Mouse (Mus musculus) large intestine, adult 2 months (tissue): ENCODE results near the gene Smyd5. TPM values are rescaled to one million over a fixed set of nuclear protein-coding genes. Genes with fewer than 3 reads are reported as not detected.
A peak's percentile ranks its signal among the peaks of the same experiment; 100 is the strongest.
"Not testable (repeated sequence)": the region's sequence is repeated elsewhere in the genome, so short reads cannot be mapped to it uniquely, and the experiment has no call there.

Experiments used
- DNase-seq: peaks from one replicate; pipeline ENCODE4 v3.0.0-alpha.2; 2012; ENCODE audit warnings: low read depth, low spot score
- WGBS: fragments of 180-500 bp; shearing (Covaris S2); methylation state at CpG from one replicate; pipeline ENCODE4 v1.1.7; 2018; 5-methylcytosine and 5-hydroxymethylcytosine counted together
- polyA plus RNA-seq: library from polyadenylated mRNA; depleted of rRNA; stranded (reverse); fragments of >200 nt; gene quantifications from 2 replicates; pipeline ENCODE4 v1.2.3, GENCODE M21; 2012

Gene Smyd5
- polyA plus RNA-seq, 1 experiment, result 18.1 TPM

DNA sequence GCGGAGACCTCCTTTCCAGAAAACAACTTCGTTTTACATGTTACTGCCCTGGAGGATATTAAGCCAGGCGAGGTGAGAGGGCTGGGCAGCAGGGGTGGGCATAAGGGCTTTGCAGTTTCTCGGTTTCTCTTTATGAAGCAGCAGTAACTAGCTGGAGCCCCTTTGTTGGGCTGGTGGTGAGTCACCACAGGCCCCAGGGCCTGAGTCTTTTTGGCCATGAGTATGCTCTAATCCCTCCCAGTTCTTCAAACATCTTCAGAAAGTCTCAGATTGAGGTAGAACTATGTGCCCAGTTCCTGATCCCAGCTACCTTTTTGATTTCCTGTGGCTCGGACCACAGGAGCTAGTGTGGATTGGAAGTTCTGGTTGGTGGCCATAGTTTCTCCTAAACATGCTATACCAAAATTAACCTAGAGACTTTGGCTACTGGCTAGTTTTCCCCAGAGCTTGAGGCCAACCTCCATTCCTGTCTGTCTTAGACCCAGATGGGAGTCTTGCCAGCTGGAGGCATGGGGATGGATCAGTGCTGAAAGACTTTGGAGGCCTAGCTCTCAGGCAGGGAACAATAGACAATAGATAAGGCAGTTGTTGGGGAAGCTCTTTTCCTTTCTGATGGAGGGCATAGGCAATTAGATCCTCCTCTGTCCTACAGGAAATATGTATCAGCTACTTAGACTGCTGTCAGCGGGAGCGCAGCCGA is 12.6 kb downstream of the Smyd5 start:
- DNase-seq, result no peak
- 90% methylated on average over 8 of the region's 8 CpGs for WGBS

DNA sequence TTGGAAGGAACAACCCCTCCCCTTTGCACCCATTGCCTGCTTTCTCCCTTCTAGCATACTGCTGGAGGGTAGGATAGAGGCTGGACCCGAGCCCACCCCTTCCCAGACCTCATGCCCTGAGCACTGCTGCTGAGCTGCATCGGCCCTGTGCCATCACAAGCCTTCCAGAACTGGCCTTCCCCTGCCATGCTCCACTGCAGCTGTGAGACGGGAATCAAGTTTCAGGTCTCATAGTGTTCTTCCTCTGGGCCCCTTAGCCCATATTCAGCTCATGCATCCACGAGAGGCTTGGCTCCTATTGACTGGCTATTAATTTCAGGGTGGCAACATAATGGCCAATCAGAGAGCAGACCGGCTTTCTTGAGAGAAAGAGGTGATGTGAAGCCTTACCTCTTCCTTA is 13.5 kb downstream of the Smyd5 start:
- WGBS, result 88% methylated on average over 5 of the region's 5 CpGs
- no peak for DNase-seq

DNA sequence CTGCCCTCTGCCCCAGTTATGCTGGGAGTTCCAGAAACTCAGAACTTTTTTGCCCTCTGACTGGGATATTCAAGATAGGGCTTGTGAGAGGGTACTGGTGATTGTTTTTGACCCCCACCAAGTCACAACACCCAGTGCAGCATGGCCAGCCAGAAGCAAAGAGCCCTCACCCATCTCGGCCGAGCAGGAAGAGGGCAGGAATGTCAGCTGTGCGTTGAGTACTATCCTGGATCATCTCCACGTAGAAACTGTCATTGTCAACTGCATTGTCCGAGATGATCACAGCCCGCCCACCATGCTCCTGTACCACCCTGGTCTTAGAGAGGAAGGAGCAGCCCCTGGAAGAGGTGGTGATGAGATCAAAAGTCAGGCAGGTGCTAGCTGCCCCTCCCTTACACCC is 15.6 kb downstream of the Smyd5 start:
- WGBS, result 82% methylated on average over 6 of the region's 6 CpGs

DNA sequence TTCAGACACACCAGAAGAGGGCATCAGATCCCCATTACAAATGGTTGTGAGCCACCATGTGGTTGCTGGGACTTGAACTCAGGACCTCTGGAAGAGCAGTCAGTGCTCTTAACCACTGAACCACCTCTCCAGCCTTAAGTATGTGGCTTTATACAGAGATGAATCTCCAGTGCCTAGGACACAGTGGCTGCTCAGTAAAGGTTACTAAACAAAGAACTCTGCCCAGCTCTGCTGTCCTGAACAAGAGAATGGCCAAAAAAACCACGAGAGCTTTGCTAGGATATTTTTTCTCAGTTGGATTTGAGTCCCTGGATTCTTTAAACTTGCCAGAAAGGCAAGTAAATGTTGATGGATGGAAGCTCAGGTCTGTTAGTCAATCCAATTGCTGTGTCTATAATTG is 18.4 kb downstream of the Smyd5 start:
- DNase-seq, result not testable (repeated sequence)
- 58% methylated on average over 1 of the region's 1 CpGs for WGBS

More for the DNA sequence above, 15.6 kb downstream of the Smyd5 start:
- no peak for DNase-seq

- DNase-seq, result peak; percentile 98
- 1% methylated on average over 96 of the region's 96 CpGs for WGBS
These were observed 19.2 kb downstream of the Smyd5 start, which contains the start of gene Cct7 for GRCm38 (mm10) chr6:85450697-85451663. Gene Cct7 (plus strand): TSS chr6:85451514.

DNA sequence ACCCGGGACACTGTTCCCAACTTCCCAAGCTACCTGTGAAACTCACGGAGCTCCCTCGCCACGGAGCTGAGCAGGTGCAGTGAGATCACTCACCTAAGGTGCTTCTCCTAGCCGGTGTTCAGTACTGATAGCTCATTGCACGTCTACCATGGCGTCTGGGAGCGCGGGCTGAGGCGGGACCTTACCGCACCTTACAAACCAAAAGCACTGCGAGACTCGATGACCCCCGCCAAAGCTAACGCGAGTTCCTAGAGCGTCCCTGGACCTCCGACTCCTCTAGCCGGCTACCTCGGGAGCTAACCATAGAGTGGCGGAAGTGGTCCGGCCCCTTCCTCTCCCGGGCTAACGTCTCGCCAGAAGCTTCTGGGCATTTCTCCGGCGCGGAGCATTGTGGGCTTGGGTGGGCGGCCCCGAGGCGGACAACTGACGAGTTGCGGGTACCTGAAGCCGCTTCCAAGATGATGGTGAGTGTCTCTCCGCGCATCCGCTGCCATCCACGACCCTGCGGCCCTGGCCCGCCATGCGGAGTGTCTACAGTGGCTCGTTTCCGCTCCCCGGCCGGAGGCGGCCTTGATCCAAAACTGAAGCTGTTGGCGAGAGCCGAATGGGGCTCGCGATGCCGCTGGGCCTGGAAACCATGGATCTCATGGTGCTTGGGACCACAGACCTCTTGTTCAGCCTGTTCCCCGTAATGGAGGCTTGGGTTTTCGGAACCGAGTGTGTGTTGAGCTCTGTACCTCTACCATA is 20.0 kb downstream of the Smyd5 start, which contains the start of gene Pradc1:
Gene Pradc1, minus strand, starts transcription at position 307 of the 747 bp plus-strand sequence.
- peak; percentile 85 for DNase-seq
- WGBS, result under 1% methylated on average over 54 of the region's 54 CpGs

DNA sequence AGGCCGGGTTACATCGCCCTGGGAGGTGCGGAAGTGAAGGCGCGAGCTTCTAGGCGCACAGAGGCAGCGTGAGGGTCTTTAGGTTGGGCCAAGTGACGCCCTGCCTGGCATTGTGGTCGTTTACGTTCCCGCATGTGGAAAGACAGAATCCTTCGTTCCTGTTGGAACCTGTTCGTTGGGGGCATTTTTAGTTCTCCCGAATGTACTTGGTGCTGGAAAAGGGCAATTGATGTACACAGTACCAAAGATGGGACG is 20.5 kb downstream of the Smyd5 start:
- WGBS, result under 1% methylated on average over 15 of the region's 15 CpGs
- DNase-seq, result no peak

DNA sequence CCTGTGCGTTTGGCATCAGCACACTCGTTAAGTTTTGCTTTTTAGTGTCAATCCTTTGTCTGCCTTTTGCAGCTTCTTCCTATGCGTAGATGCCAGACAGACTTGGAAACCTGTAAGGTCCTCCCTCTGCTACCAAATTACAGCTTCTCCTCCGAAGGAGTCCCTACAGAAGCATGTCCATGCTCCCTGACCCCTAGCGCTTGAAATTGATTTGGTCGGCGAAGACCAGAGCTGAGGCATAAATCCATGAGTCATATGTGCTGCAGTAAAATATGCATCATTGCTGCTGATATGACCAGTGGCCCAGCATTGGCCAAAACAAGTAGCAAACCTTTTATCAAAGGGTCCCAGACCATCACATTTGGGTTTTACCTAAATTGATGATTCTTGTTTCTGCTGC is 21.0 kb downstream of the Smyd5 start:
- WGBS, result 2% methylated on average over 7 of the region's 7 CpGs

GRCm38 (mm10) chr6:85459621-85460020 is 27.8 kb downstream of the Smyd5 start:
- 85% methylated on average over 2 of the region's 2 CpGs for WGBS
- no peak for DNase-seq

More for the DNA sequence above, 21.0 kb downstream of the Smyd5 start:
- no peak for DNase-seq

- no peak for DNase-seq
These were observed 33.6 kb downstream of the Smyd5 start for GRCm38 (mm10) chr6:85465381-85465780.

DNA sequence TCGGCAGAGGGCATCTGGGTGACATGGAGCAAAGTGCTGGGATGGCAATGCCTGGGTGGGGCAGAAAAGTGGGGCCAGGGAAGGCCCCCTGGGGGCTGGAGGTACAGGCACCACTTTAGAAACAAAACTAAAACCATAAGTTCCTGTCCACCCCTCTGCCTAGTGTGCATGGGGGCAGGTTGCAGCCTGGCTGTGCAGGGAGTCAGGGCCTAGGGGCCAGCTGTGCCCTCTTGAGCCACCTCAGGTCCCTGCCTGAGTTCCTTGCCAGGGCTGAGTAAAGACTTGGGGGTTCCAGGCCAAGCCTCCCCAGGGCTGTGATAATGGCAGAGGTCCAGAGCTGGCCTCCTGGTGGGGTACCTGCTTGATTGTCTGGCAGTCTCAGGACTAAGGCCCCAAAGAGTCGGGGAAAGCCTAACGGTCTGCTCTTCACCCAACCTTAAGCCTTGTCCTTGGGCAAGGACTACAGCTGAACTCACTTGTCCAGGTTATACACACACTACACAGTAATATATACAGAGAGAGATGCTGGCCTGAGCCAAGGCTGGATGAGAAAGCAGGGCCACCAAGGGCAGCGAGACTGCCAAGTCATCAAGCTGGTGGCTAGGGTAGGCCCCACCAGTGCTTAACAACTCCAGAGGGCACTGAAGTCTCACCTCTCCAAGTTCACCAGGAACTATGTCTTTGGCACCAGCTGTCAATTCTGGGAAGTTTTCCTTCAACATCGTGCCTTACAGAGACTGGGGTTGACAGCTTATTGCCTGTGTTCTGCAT is 38.1 kb downstream of the Smyd5 start:
- DNase-seq, result no peak
- 61% methylated on average over 5 of the region's 5 CpGs for WGBS

DNA sequence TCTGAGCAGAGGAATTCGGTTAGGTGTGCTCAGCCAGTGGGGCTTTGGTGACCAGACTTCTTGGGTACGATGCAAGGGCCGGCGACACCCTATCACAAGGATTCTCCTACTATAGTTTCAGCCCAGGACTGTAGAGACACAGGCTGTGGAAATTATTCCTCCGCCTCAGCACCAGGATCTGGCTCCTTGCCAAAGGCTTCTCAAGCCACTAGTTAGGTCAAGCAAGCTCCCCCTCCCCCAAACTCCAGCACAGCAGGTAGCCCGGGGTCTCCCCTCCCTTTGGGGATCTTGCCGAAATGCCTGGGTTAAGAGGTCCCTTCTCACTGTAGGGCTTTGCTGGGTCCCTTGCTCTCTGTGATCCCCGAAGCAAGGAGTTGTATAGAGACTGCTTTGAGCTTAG is 40.2 kb downstream of the Smyd5 start:
- 65% methylated on average over 8 of the region's 8 CpGs for WGBS

GRCm38 (mm10) chr6:85472542-85472941 is 40.8 kb downstream of the Smyd5 start:
- DNase-seq, result no peak
- WGBS, result 61% methylated on average over 5 of the region's 5 CpGs

More for the DNA sequence above, 40.2 kb downstream of the Smyd5 start:
- DNase-seq, result no peak

DNA sequence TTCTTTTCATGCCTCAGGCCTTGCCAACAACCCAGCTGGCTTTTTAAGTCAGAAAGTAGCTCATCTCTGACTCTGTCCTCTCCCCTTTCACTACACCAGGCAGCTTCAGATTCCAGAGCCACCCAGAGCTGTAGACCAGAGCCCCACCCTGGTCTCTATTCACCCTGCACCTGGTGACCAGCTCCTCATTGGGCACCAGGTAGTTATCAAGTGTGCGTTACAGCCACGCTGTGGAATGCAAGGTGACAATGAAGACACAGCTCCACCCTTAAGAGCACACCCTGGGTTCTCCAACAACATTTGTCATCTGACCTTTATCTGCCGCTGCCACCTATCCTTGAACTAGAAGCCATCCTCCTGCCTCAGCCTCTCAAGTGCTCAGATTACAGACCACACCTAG is 43.8 kb downstream of the Smyd5 start:
- no peak for DNase-seq
- 48% methylated on average over 3 of the region's 3 CpGs for WGBS

GRCm38 (mm10) chr6:85477366-85477917 is 45.7 kb downstream of the Smyd5 start:
- no peak for DNase-seq
- 34% methylated on average over 10 of the region's 10 CpGs for WGBS

DNA sequence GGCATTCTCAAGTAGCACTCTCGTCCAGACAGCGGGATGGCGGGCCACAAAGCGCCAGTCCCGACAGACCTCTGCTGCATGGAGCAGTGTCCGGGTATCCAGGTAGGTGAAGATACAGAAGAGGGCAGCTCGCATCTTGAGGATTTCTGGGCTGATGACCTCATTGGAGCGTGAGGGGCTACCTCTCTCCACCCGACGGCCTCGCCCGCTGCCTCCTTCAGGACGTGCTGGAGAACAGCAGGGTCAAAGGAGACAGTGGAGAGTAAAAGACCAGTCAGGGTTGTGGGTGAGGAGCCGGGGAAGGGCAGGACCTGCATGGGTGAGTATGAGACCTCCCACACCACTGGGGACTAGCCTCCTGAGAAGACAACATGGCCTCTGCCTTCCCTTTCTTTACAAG is 46.6 kb downstream of the Smyd5 start:
- DNase-seq, result no peak
- WGBS, result 41% methylated on average over 14 of the region's 14 CpGs

DNA sequence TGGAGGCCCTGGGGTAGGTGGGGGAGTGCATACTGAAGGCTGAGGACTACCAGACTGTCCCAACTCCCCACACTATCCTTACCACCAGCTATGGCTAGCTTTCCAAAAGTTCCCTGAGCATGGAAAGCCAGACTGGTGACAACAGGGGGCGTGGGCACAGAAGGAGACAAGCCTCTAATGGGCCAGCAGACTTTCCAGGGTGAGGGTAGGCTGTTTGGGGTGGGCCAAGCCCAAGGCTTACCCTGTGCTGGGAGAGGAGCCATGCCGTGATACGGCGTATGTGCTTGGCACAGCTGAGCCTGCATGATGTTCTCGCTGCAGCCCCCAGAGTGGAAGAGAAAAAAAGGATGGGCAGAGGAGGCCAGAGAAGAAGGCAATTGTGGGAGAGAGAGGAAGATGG is 48.2 kb downstream of the Smyd5 start:
- DNase-seq, result no peak
- WGBS, result 74% methylated on average over 5 of the region's 5 CpGs

DNA sequence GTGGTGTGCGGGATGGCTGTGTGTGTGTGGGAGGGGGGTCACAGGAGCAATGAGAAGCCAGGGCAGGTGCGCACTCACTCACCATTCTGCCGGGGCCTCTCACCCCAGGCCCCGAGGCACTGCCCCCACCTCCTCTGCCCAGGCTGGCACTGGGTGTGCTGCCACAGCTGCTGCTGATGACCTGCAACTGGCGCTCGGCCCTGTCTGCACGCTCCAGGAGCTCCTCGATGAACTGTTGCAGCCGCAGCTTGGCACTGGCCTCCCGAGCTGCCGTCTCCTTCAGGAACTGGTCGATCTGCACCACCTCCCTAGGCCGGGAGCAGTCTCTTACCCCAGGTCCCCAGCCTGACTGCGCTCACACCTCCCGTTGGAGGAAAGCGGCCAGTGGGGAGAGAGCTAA is 48.9 kb downstream of the Smyd5 start:
- DNase-seq, result no peak
- 67% methylated on average over 16 of the region's 16 CpGs for WGBS
